Comparison of ENCODE assay signal across 27 mouse cellular contexts in genomic region chr11:102036336-102036735, GRCm38 (mm10). TPM values are rescaled to one million over a fixed set of nuclear protein-coding genes. Genes with fewer than 3 reads are reported as not detected.
DNase-seq lines count a peak whose midpoint lies in the region; ATAC-seq lines count a peak whose summit lies in the region.
"Had no signal": no experiment of that assay in that cellular context is flagged by ENCODE, and none has a peak within 500 bp of the region (broad histone marks: within the 10 kb centered on the region; RNA-seq: fewer than 3 reads in every experiment).

No protein-coding gene starts in this region.

- peaks cover 4% of the 10 kb centered on the region for H3K4me1 ChIP-seq in forebrain, embryonic 15.5 days
- peaks cover 9% of the 10 kb centered on the region for H3K4me1 ChIP-seq in forebrain, embryonic 10.5 days
- no peaks in the 10 kb centered on the region for H3K4me1 ChIP-seq in midbrain, embryonic 11.5 days (ENCODE audit: control insufficient read depth, insufficient read depth, low read length)
- H3K4me1 ChIP-seq in midbrain, embryonic 10.5 days = peaks cover 7% of the 10 kb centered on the region

- no peaks in the 10 kb centered on the region for H3K27me3 ChIP-seq in forebrain, embryonic 15.5 days
- peaks cover 18% of the 10 kb centered on the region for H3K27me3 ChIP-seq in forebrain, embryonic 10.5 days (ENCODE audit: poor library complexity, severe bottlenecking)
- H3K27me3 ChIP-seq in midbrain, embryonic 11.5 days (ENCODE audit: control insufficient read depth, insufficient read depth, low read length) = no peaks in the 10 kb centered on the region
- H3K27me3 ChIP-seq in midbrain, embryonic 10.5 days (ENCODE audit: low read depth, poor library complexity, severe bottlenecking) = 0 out of 2 replicates have a peak, but pooled peaks cover 9% of the 10 kb centered on the region
- H3K27me3 ChIP-seq: embryonic facial prominence, embryonic 15.5 days; forebrain, embryonic 13.5 days had no signal

- no peak for ATAC-seq in forebrain, embryonic 15.5 days (replicated peaks)
- no peak for ATAC-seq in midbrain, embryonic 11.5 days (ENCODE audit: low FRiP score)
- ATAC-seq: forebrain, embryonic 13.5 days; forebrain, embryonic 16.5 days had no signal

- no peak overlapping the region for H3K4me3 ChIP-seq in forebrain, embryonic 15.5 days
- H3K4me3 ChIP-seq in forebrain, embryonic 10.5 days = no peak overlapping the region
- H3K4me3 ChIP-seq in midbrain, embryonic 11.5 days (ENCODE audit: low read depth, low read length) = no peak overlapping the region
- H3K4me3 ChIP-seq in midbrain, embryonic 10.5 days = no peak overlapping the region
- H3K4me3 ChIP-seq: embryonic facial prominence, embryonic 13.5 days; embryonic facial prominence, embryonic 15.5 days; erythroblast, embryonic 14.5 days; forebrain, embryonic 13.5 days had no signal

- H3K4me2 ChIP-seq in forebrain, embryonic 15.5 days (replicated peaks) = no peak overlapping the region
- H3K4me2 ChIP-seq in midbrain, embryonic 11.5 days = no peak overlapping the region
- H3K4me2 ChIP-seq: embryonic facial prominence, embryonic 13.5 days; embryonic facial prominence, embryonic 15.5 days; forebrain, embryonic 13.5 days had no signal

- WGBS in forebrain, embryonic 15.5 days = 71% methylated on average over 7 of the region's 7 CpGs
- 88% methylated on average over 7 of the region's 7 CpGs for WGBS in forebrain, embryonic 10.5 days
- WGBS in midbrain, embryonic 11.5 days = 81% methylated on average over 7 of the region's 7 CpGs
- WGBS in midbrain, embryonic 10.5 days = 88% methylated on average over 7 of the region's 7 CpGs

- no peaks in the 10 kb centered on the region for H3K36me3 ChIP-seq in forebrain, embryonic 15.5 days
- no peaks in the 10 kb centered on the region for H3K36me3 ChIP-seq in forebrain, embryonic 10.5 days (replicated peaks)
- H3K36me3 ChIP-seq in midbrain, embryonic 11.5 days (ENCODE audit: control insufficient read depth, insufficient read depth, low read length) = no peaks in the 10 kb centered on the region
- no peaks in the 10 kb centered on the region for H3K36me3 ChIP-seq in midbrain, embryonic 10.5 days
- H3K36me3 ChIP-seq: embryonic facial prominence, embryonic 13.5 days; embryonic facial prominence, embryonic 15.5 days had no signal

- no peak overlapping the region for H3K9ac ChIP-seq in forebrain, embryonic 15.5 days (replicated peaks)
- no peak overlapping the region for H3K9ac ChIP-seq in midbrain, embryonic 11.5 days (ENCODE audit: low read length)
- H3K9ac ChIP-seq: embryonic facial prominence, embryonic 13.5 days; embryonic facial prominence, embryonic 15.5 days; forebrain, embryonic 13.5 days had no signal

- peak; percentile 40 for DNase-seq in adrenal gland, postnatal 10 days
- DNase-seq in adrenal gland, adult 8-10 months = no peak
- no peak for DNase-seq in forebrain, embryonic 10.5 days (ENCODE audit: extremely low spot score, low spot score)
- peak; percentile 78 for DNase-seq in midbrain, embryonic 11.5 days (ENCODE audit: low spot score, missing footprints)
- DNase-seq in midbrain, embryonic 10.5 days (ENCODE audit: low spot score) = no peak
- DNase-seq: adrenal gland, postnatal 25 days; cerebellum, adult 11 months; cerebellum, adult 18-20 months; cerebellum, adult 8-10 months; cerebellum, postnatal 36 days; embryo, embryonic 11 days had no signal

- H3K9me3 ChIP-seq in forebrain, embryonic 15.5 days = no peaks in the 10 kb centered on the region
- 0 out of 2 replicates have a peak, but pooled peaks cover 2% of the 10 kb centered on the region for H3K9me3 ChIP-seq in forebrain, embryonic 10.5 days
- no peaks in the 10 kb centered on the region for H3K9me3 ChIP-seq in midbrain, embryonic 11.5 days (ENCODE audit: control insufficient read depth, low read length)
- no peaks in the 10 kb centered on the region for H3K9me3 ChIP-seq in midbrain, embryonic 10.5 days (replicated peaks)
- H3K9me3 ChIP-seq: embryonic facial prominence, embryonic 15.5 days; forebrain, embryonic 13.5 days had no signal

- H3K27ac ChIP-seq in forebrain, embryonic 15.5 days (replicated peaks) = 0 out of 2 replicates have a peak overlapping the region, but pooled peaks have one; percentile 15
- no peak overlapping the region for H3K27ac ChIP-seq in forebrain, embryonic 10.5 days
- H3K27ac ChIP-seq in midbrain, embryonic 11.5 days (ENCODE audit: low read depth, low read length) = no peak overlapping the region
- no peak overlapping the region for H3K27ac ChIP-seq in midbrain, embryonic 10.5 days (replicated peaks)
- H3K27ac ChIP-seq: embryonic facial prominence, embryonic 13.5 days; embryonic facial prominence, embryonic 15.5 days; forebrain, embryonic 13.5 days had no signal

RNA-seq across cellular contexts. Expression of gene Cd300lg, which starts 5.0 kb away (rescaled TPM):
- 10 to 100 TPM; 44.1 to 53.0 TPM for total RNA-seq in adrenal gland, postnatal 10 days (2021)
- total RNA-seq in adrenal gland, adult 8-10 months (2022) = 10 to 100 TPM; 40.5 to 84.1 (median 56.3) TPM
- 0.11 and 0.34 TPM in 2 replicates for polyA plus RNA-seq in forebrain, embryonic 15.5 days (2015; fragmentation: Nextera tagmentation; extraction: Ambion mirVana)
- polyA plus RNA-seq in forebrain, embryonic 10.5 days (2016; fragmentation: Nextera tagmentation; extraction: Ambion mirVana) = 0.14 and 0.23 TPM in 2 replicates
- polyA plus RNA-seq in midbrain, embryonic 11.5 days (2014; fragmentation: Nextera tagmentation; extraction: Ambion mirVana) = 0.11 and 0.19 TPM in 2 replicates
- polyA plus RNA-seq in midbrain, embryonic 10.5 days (2016; fragmentation: Nextera tagmentation; extraction: Ambion mirVana) = 0.20 and 0.25 TPM in 2 replicates
- total RNA-seq: ES-E14 had no signal
- polyA plus RNA-seq: C2C12; erythroblast, embryonic 14.5 days had no signal

RNA-seq across cellular contexts. Expression of gene Mpp3, which starts 8.1 kb away (rescaled TPM):
- total RNA-seq in adrenal gland, postnatal 10 days (2021) = 10 to 100 TPM; 11.8 to 16.0 TPM
- 10 to 100 TPM; 14.5 to 75.4 (median 38.7) TPM for total RNA-seq in adrenal gland, adult 8-10 months (2022)
- polyA plus RNA-seq in forebrain, embryonic 15.5 days (2015; fragmentation: Nextera tagmentation; extraction: Ambion mirVana) = 46.2 and 48.5 TPM in 2 replicates
- 13.5 and 16.1 TPM in 2 replicates for polyA plus RNA-seq in forebrain, embryonic 10.5 days (2016; fragmentation: Nextera tagmentation; extraction: Ambion mirVana)
- polyA plus RNA-seq in midbrain, embryonic 11.5 days (2014; fragmentation: Nextera tagmentation; extraction: Ambion mirVana) = 14.4 and 15.5 TPM in 2 replicates
- 13.3 and 16.9 TPM in 2 replicates for polyA plus RNA-seq in midbrain, embryonic 10.5 days (2016; fragmentation: Nextera tagmentation; extraction: Ambion mirVana)
- total RNA-seq: common myeloid progenitor, adult 5-6 weeks had no signal
- polyA plus RNA-seq: erythroblast, embryonic 14.5 days had no signal

RNA-seq across cellular contexts. Expression of gene Dusp3, which starts 49.5 kb away (rescaled TPM):
- 10 to 100 TPM; 93.3 to 96.3 TPM for total RNA-seq in adrenal gland, postnatal 10 days (2021)
- 100 to 1,000 TPM; 110 to 201 (median 145) TPM for total RNA-seq in adrenal gland, adult 8-10 months (2022)
- polyA plus RNA-seq in forebrain, embryonic 15.5 days (2015; fragmentation: Nextera tagmentation; extraction: Ambion mirVana) = 11.0 and 13.0 TPM in 2 replicates
- polyA plus RNA-seq in forebrain, embryonic 10.5 days (2016; fragmentation: Nextera tagmentation; extraction: Ambion mirVana) = 12.1 and 12.6 TPM in 2 replicates
- polyA plus RNA-seq in midbrain, embryonic 11.5 days (2014; fragmentation: Nextera tagmentation; extraction: Ambion mirVana) = 11.1 and 11.6 TPM in 2 replicates
- 12.2 and 13.1 TPM in 2 replicates for polyA plus RNA-seq in midbrain, embryonic 10.5 days (2016; fragmentation: Nextera tagmentation; extraction: Ambion mirVana)

RNA-seq across cellular contexts. Expression of gene Mpp2, which starts 52.0 kb away (rescaled TPM):
- 10 to 100 TPM in 1 of 2 experiments, 1 to 10 TPM in 1; 8.7 to 10.3 TPM for total RNA-seq in adrenal gland, postnatal 10 days (2021)
- 10 to 100 TPM; 12.6 to 29.0 (median 15.2) TPM for total RNA-seq in adrenal gland, adult 8-10 months (2022)
- polyA plus RNA-seq in forebrain, embryonic 15.5 days (2015; fragmentation: Nextera tagmentation; extraction: Ambion mirVana) = 19.3 and 22.7 TPM in 2 replicates
- 15.7 and 16.2 TPM in 2 replicates for polyA plus RNA-seq in forebrain, embryonic 10.5 days (2016; fragmentation: Nextera tagmentation; extraction: Ambion mirVana)
- 9.4 and 10.8 TPM in 2 replicates for polyA plus RNA-seq in midbrain, embryonic 11.5 days (2014; fragmentation: Nextera tagmentation; extraction: Ambion mirVana)
- polyA plus RNA-seq in midbrain, embryonic 10.5 days (2016; fragmentation: Nextera tagmentation; extraction: Ambion mirVana) = 15.5 and 18.7 TPM in 2 replicates

RNA-seq across cellular contexts. Expression of gene Cfap97d1, which starts 52.3 kb away (rescaled TPM):
- not detected for total RNA-seq in adrenal gland, postnatal 10 days (2021)
- not detected for total RNA-seq in adrenal gland, adult 8-10 months (2022)
- polyA plus RNA-seq in forebrain, embryonic 15.5 days (2015; fragmentation: Nextera tagmentation; extraction: Ambion mirVana) = not detected in 2 replicates
- not detected in 2 replicates for polyA plus RNA-seq in forebrain, embryonic 10.5 days (2016; fragmentation: Nextera tagmentation; extraction: Ambion mirVana)
- polyA plus RNA-seq in midbrain, embryonic 11.5 days (2014; fragmentation: Nextera tagmentation; extraction: Ambion mirVana) = not detected in 2 replicates
- not detected in 2 replicates for polyA plus RNA-seq in midbrain, embryonic 10.5 days (2016; fragmentation: Nextera tagmentation; extraction: Ambion mirVana)
- total RNA-seq: adrenal gland, adult 18-20 months; adrenal gland, postnatal 25 days; adrenal gland, postnatal 4 days; common myeloid progenitor, adult 5-6 weeks; ES-E14; MEL had no signal
- polyA plus RNA-seq: brain, embryonic 14.5 days; C2C12; embryonic facial prominence, embryonic 11.5 days; embryonic facial prominence, embryonic 13.5 days; embryonic facial prominence, embryonic 15.5 days; erythroblast, embryonic 14.5 days; forebrain, embryonic 11.5 days; forebrain, embryonic 13.5 days; forebrain, embryonic 16.5 days; frontal cortex, adult 2 months had no signal

Comparison
In these comparisons a context has a peak if more than half of its experiments do, and no peak if none do; other contexts are left out.
1. DNase-seq: peak in adrenal gland, postnatal 10 days (single experiment) and midbrain, embryonic 11.5 days (single experiment); none in adrenal gland, adult 8-10 months (single experiment), forebrain, embryonic 10.5 days (single experiment) and midbrain, embryonic 10.5 days (single experiment).